Mouse (Mus musculus): ENCODE measurements around the gene Abcf1. TPM values are rescaled to one million over a fixed set of nuclear protein-coding genes. Genes with fewer than 3 reads are reported as not detected.

Gene Abcf1
- polyA plus RNA-seq, 1 experiment from 2014 or later: 72.1 TPM

- H3K4me3 ChIP-seq (ENCODE audit: low read depth, low read length): no peak overlapping the region
- peaks cover 52% of the 10 kb centered on the region for H3K36me3 ChIP-seq (ENCODE audit: control insufficient read depth, insufficient read depth, low read length)
- H3K9me3 ChIP-seq (ENCODE audit: control insufficient read depth, low read length): no peaks in the 10 kb centered on the region
- ATAC-seq (ENCODE audit: low read depth) (no peak), DNase-seq (ENCODE audit: low spot score) (no peak)
- 95% methylated on average over 12 of the region's 12 CpGs for WGBS
- H3K4me1 ChIP-seq (ENCODE audit: control insufficient read depth, insufficient read depth, low read length): no peaks in the 10 kb centered on the region
- H3K27ac ChIP-seq (replicated peaks; ENCODE audit: low read depth, low read length): no peak overlapping the region
- no peak overlapping the region for H3K4me2 ChIP-seq (ENCODE audit: low read depth, low read length)
- no peak overlapping the region for H3K9ac ChIP-seq (ENCODE audit: low read depth, low read length)
- H3K27me3 ChIP-seq (replicated peaks; ENCODE audit: control insufficient read depth, insufficient read depth, low read length): no peaks in the 10 kb centered on the region
Observed at GRCm38 (mm10) chr17:35930627-35931026, 38.9 kb downstream of the Abcf1 start.

GRCm38 (mm10) chr17:35929534-35929933 is 40.0 kb downstream of the Abcf1 start:
- Histone ChIP-seq H3K9ac (ENCODE audit: low read depth, low read length) (no peak overlapping the region), H3K36me3 (ENCODE audit: control insufficient read depth, insufficient read depth, low read length) (peaks cover 63% of the 10 kb centered on the region), H3K4me1 (ENCODE audit: control insufficient read depth, insufficient read depth, low read length) (no peaks in the 10 kb centered on the region), H3K9me3 (ENCODE audit: control insufficient read depth, low read length) (no peaks in the 10 kb centered on the region), H3K4me2 (ENCODE audit: low read depth, low read length) (no peak overlapping the region), H3K4me3 (ENCODE audit: low read depth, low read length) (no peak overlapping the region), H3K27me3 (replicated peaks; ENCODE audit: control insufficient read depth, insufficient read depth, low read length) (no peaks in the 10 kb centered on the region), H3K27ac (replicated peaks; ENCODE audit: low read depth, low read length) (no peak overlapping the region)
- DNase-seq (ENCODE audit: low spot score): no peak
- 93% methylated on average over 2 of the region's 2 CpGs for WGBS
- no peak for ATAC-seq (ENCODE audit: low read depth)

DNA sequence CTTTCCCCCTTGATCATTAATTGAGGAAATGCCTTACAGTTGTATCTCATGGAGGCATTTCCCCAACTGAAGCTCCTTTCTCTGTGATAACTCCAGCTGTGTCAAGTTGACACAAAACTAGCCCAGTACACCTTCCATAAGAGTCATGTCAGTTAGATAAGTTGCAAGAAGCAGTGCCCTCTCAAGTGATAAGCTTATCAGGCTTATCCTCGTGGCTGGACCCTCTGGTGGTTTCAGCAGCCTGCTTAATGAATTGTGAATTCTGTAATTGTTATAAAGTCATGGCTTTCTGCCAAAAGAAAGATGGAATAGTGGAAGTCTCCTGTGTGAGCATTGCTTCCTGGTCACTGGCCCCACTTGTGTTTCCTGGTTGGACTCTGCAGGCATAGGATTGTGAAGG is 42.1 kb downstream of the Abcf1 start:
- no peak for ATAC-seq (ENCODE audit: low read depth)
- Histone ChIP-seq H3K36me3 (ENCODE audit: control insufficient read depth, insufficient read depth, low read length) (peaks cover 80% of the 10 kb centered on the region), H3K4me2 (ENCODE audit: low read depth, low read length) (no peak overlapping the region), H3K4me3 (ENCODE audit: low read depth, low read length) (no peak overlapping the region), H3K9ac (ENCODE audit: low read depth, low read length) (no peak overlapping the region), H3K27me3 (replicated peaks; ENCODE audit: control insufficient read depth, insufficient read depth, low read length) (no peaks in the 10 kb centered on the region), H3K4me1 (ENCODE audit: control insufficient read depth, insufficient read depth, low read length) (no peaks in the 10 kb centered on the region), H3K27ac (replicated peaks; ENCODE audit: low read depth, low read length) (no peak overlapping the region), H3K9me3 (ENCODE audit: control insufficient read depth, low read length) (no peaks in the 10 kb centered on the region)
- DNase-seq (ENCODE audit: low spot score): no peak
- 77% methylated on average over 1 of the region's 1 CpGs for WGBS

DNA sequence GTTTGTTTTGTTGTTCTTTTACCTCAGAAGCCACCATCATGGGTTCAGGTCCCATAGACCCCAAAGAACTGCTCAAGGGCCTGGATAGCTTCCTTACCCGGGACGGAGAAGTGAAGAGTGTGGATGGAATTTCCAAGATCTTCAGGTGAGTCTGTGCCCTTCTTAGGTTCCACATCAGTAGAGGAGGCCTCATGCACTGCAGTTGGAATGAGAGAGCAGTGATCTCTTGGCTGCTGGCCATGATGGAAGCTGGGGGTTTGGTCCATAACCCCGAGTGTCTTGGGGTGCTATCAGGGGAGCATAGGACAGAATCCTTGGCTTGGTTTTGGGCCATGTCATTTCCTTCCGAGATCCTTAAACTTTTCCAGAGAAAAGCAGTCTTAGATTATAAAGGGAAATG is 46.3 kb downstream of the Abcf1 start:
- Histone ChIP-seq H3K4me2 (ENCODE audit: low read depth, low read length) (no peak overlapping the region), H3K4me3 (ENCODE audit: low read depth, low read length) (no peak overlapping the region), H3K9me3 (ENCODE audit: control insufficient read depth, low read length) (no peaks in the 10 kb centered on the region), H3K27me3 (replicated peaks; ENCODE audit: control insufficient read depth, insufficient read depth, low read length) (no peaks in the 10 kb centered on the region), H3K4me1 (ENCODE audit: control insufficient read depth, insufficient read depth, low read length) (peaks cover 10% of the 10 kb centered on the region), H3K27ac (replicated peaks; ENCODE audit: low read depth, low read length) (no peak overlapping the region), H3K9ac (ENCODE audit: low read depth, low read length) (no peak overlapping the region), H3K36me3 (ENCODE audit: control insufficient read depth, insufficient read depth, low read length) (peaks cover 52% of the 10 kb centered on the region)
- no peak for DNase-seq (ENCODE audit: low spot score)
- 92% methylated on average over 4 of the region's 4 CpGs for WGBS
- no peak for ATAC-seq (ENCODE audit: low read depth)

DNA sequence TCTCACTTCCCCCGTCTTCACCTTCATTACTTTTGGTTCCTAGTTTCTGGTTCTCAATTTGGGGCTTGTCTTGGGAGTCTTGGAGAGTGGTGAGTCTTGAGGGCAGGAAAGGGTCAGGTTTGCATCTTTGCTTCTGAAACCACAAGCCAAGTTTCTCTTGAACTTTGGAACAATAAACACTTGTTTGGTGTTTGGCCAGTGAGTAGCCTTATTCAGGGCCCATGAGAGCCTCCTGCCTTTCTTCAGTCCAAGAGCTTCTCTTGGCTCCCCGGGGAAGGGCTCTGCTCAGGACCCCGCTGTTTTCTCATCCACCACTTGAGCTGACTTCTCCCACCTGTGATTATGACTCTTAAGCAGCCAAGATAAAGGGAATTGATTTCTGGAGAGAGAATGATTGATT is 47.0 kb downstream of the Abcf1 start:
- WGBS: 89% methylated on average over 3 of the region's 3 CpGs
- no peaks in the 10 kb centered on the region for H3K27me3 ChIP-seq (replicated peaks; ENCODE audit: control insufficient read depth, insufficient read depth, low read length)
- H3K4me3 ChIP-seq (ENCODE audit: low read depth, low read length): no peak overlapping the region
- H3K4me1 ChIP-seq (ENCODE audit: control insufficient read depth, insufficient read depth, low read length): peaks cover 10% of the 10 kb centered on the region
- no peaks in the 10 kb centered on the region for H3K9me3 ChIP-seq (ENCODE audit: control insufficient read depth, low read length)
- H3K4me2 ChIP-seq (ENCODE audit: low read depth, low read length): no peak overlapping the region
- DNase-seq (ENCODE audit: low spot score): no peak
- no peak for ATAC-seq (ENCODE audit: low read depth)
- H3K36me3 ChIP-seq (ENCODE audit: control insufficient read depth, insufficient read depth, low read length): peaks cover 48% of the 10 kb centered on the region
- no peak overlapping the region for H3K27ac ChIP-seq (replicated peaks; ENCODE audit: low read depth, low read length)
- no peak overlapping the region for H3K9ac ChIP-seq (ENCODE audit: low read depth, low read length)

DNA sequence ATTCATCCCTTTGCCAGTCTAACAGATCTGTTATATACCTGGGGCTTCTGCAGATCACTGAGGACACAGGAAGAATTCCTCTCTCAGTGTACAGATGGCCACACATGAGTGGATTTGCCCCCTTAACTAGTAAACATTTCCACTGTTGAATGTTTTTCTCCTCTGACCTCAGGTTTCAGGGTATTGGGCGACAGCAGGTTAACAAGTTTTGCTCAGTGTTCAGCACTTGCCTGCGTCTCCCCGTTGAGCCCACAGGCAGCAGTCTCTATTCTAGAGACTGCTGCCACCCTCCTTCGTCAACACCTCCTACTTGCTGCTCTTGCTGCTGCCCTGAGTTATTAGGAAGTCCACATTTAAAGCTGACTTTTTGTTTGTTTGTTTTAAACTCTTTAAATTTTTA is 47.9 kb downstream of the Abcf1 start:
- DNase-seq (ENCODE audit: low spot score) (no peak), ATAC-seq (ENCODE audit: low read depth) (no peak)
- H3K27ac ChIP-seq (replicated peaks; ENCODE audit: low read depth, low read length): no peak overlapping the region
- H3K4me1 ChIP-seq (ENCODE audit: control insufficient read depth, insufficient read depth, low read length): peaks cover 10% of the 10 kb centered on the region
- no peak overlapping the region for H3K9ac ChIP-seq (ENCODE audit: low read depth, low read length)
- no peak overlapping the region for H3K4me3 ChIP-seq (ENCODE audit: low read depth, low read length)
- H3K27me3 ChIP-seq (replicated peaks; ENCODE audit: control insufficient read depth, insufficient read depth, low read length): no peaks in the 10 kb centered on the region
- 84% methylated on average over 4 of the region's 4 CpGs for WGBS
- peaks cover 47% of the 10 kb centered on the region for H3K36me3 ChIP-seq (ENCODE audit: control insufficient read depth, insufficient read depth, low read length)
- no peaks in the 10 kb centered on the region for H3K9me3 ChIP-seq (ENCODE audit: control insufficient read depth, low read length)
- H3K4me2 ChIP-seq (ENCODE audit: low read depth, low read length): no peak overlapping the region; the same call in 1 of the 2 replicates

- Histone ChIP-seq H3K9ac (ENCODE audit: low read depth, low read length) (no peak overlapping the region), H3K27ac (replicated peaks; ENCODE audit: low read depth, low read length) (peak overlapping the region; percentile 39; the same call in 1 of the 2 replicates), H3K4me2 (ENCODE audit: low read depth, low read length) (0 out of 2 replicates have a peak overlapping the region, but pooled peaks have one; percentile 94), H3K9me3 (ENCODE audit: control insufficient read depth, low read length) (no peaks in the 10 kb centered on the region), H3K4me1 (ENCODE audit: control insufficient read depth, insufficient read depth, low read length) (peaks cover 10% of the 10 kb centered on the region), H3K4me3 (ENCODE audit: low read depth, low read length) (no peak overlapping the region), H3K27me3 (replicated peaks; ENCODE audit: control insufficient read depth, insufficient read depth, low read length) (no peaks in the 10 kb centered on the region), H3K36me3 (ENCODE audit: control insufficient read depth, insufficient read depth, low read length) (peaks cover 40% of the 10 kb centered on the region)
- ATAC-seq (ENCODE audit: low read depth): no peak
- peak; percentile 65 for DNase-seq (ENCODE audit: low spot score)
- WGBS: 75% methylated on average over 5 of the region's 5 CpGs
Observed at GRCm38 (mm10) chr17:35920862-35921562, 48.5 kb downstream of the Abcf1 start.

- H3K27me3 ChIP-seq (replicated peaks; ENCODE audit: control insufficient read depth, insufficient read depth, low read length): no peaks in the 10 kb centered on the region
- H3K9ac ChIP-seq (ENCODE audit: low read depth, low read length): 0 out of 2 replicates have a peak overlapping the region, but pooled peaks have one; percentile 92
- H3K27ac ChIP-seq (replicated peaks; ENCODE audit: low read depth, low read length): peak overlapping the region; percentile 98; the same call in 1 of the 2 replicates
- H3K36me3 ChIP-seq (ENCODE audit: control insufficient read depth, insufficient read depth, low read length): peaks cover 35% of the 10 kb centered on the region
- no peak for DNase-seq (ENCODE audit: low spot score)
- 85% methylated on average over 1 of the region's 1 CpGs for WGBS
- H3K4me2 ChIP-seq (ENCODE audit: low read depth, low read length): peak overlapping the region; percentile 94; the same call in 1 of the 2 replicates
- no peaks in the 10 kb centered on the region for H3K9me3 ChIP-seq (ENCODE audit: control insufficient read depth, low read length)
- no peak for ATAC-seq (ENCODE audit: low read depth)
- peaks cover 10% of the 10 kb centered on the region for H3K4me1 ChIP-seq (ENCODE audit: control insufficient read depth, insufficient read depth, low read length)
- H3K4me3 ChIP-seq (ENCODE audit: low read depth, low read length): no peak overlapping the region
Observed at GRCm38 (mm10) chr17:35920384-35920783, 49.2 kb downstream of the Abcf1 start.

DNA sequence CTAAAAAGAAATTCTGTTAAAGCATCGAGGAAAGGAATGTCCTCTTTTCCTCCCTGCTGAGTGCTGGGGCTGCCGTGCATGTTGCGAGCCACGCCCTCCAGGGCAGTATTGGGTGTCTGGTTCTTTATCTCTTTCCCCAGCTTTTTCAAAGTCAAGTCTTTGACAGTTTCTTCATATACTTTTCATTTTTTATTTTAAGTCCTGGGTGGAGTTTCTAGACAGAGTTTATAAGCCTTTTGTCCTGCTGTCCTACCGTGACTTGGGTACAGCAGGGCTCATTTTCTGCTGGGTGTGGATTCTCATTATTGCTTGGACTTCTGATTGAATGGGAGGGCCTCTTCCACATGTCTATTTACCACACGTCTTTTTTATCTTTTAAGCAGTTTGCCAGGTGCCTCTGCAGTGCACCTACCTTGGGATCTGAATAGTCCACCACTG is 49.7 kb downstream of the Abcf1 start:
- H3K4me3 ChIP-seq (ENCODE audit: low read depth, low read length): peak overlapping the region; percentile 58
- DNase-seq (ENCODE audit: low spot score) (no peak), ATAC-seq (ENCODE audit: low read depth) (no peak)
- no peaks in the 10 kb centered on the region for H3K9me3 ChIP-seq (ENCODE audit: control insufficient read depth, low read length)
- peak overlapping the region; percentile 98 for H3K27ac ChIP-seq (replicated peaks; ENCODE audit: low read depth, low read length)
- H3K4me1 ChIP-seq (ENCODE audit: control insufficient read depth, insufficient read depth, low read length): peaks cover 10% of the 10 kb centered on the region
- peak overlapping the region; percentile 92 for H3K9ac ChIP-seq (ENCODE audit: low read depth, low read length)
- WGBS: 42% methylated on average over 6 of the region's 6 CpGs
- peaks cover 30% of the 10 kb centered on the region for H3K36me3 ChIP-seq (ENCODE audit: control insufficient read depth, insufficient read depth, low read length)
- H3K27me3 ChIP-seq (replicated peaks; ENCODE audit: control insufficient read depth, insufficient read depth, low read length): no peaks in the 10 kb centered on the region
- peak overlapping the region; percentile 94 for H3K4me2 ChIP-seq (ENCODE audit: low read depth, low read length)
